In the genomic region with DNA sequence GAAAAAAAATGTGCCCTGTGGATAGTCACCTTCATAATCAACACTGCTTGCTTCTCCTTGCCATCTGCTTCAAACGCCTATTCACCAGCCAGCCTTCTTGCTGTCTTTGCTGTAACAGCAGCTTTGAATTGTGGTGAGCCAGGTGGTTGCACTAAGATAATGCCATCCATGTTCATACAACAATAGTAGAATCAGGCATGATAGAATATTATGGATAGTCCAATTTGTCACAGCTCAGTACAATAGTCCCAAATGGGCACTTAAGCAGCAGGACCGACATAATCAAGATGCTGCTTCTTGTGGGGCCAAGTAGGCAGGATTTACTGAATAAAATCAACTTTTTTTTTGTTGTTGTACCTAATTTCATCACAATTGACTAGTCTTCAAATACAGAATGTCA, we compare ENCODE assay signal across 19 mouse cellular contexts.
A peak's percentile ranks its signal among the peaks of the same experiment; 100 is the strongest.
DNase-seq lines count a peak whose midpoint lies in the region; ATAC-seq lines count a peak whose summit lies in the region.
"Had no signal": no experiment of that assay in that cellular context is flagged by ENCODE, and none has a peak within 500 bp of the region (broad histone marks: within the 10 kb centered on the region; RNA-seq: fewer than 3 reads in every experiment).

No protein-coding gene starts in this region.

- H3K27ac ChIP-seq in neural tube, embryonic 14.5 days (ENCODE audit: low read depth, low read length) = no peak overlapping the region
- H3K27ac ChIP-seq: embryonic facial prominence, embryonic 10.5 days; heart, embryonic 13.5 days; hindbrain, embryonic 12.5 days had no signal

- no peak overlapping the region for H3K4me2 ChIP-seq in neural tube, embryonic 14.5 days (ENCODE audit: low read depth, low read length)
- H3K4me2 ChIP-seq: heart, embryonic 13.5 days; hindbrain, embryonic 12.5 days had no signal

- no peaks in the 10 kb centered on the region for H3K9me3 ChIP-seq in neural tube, embryonic 14.5 days (ENCODE audit: control insufficient read depth, low read length)
- H3K9me3 ChIP-seq: embryonic facial prominence, embryonic 10.5 days; heart, embryonic 13.5 days; hindbrain, embryonic 12.5 days had no signal

- peak; percentile 27; the same call in 1 of the 2 replicates for ATAC-seq in frontal cortex, adult (ENCODE audit: low TSS enrichment)
- ATAC-seq in neural tube, embryonic 14.5 days (ENCODE audit: low read depth) = peak; percentile 51; the same call in 1 of the 2 replicates
- ATAC-seq: forebrain, postnatal 0 days had no signal

- H3K27me3 ChIP-seq in neural tube, embryonic 14.5 days (ENCODE audit: control insufficient read depth, insufficient read depth, low read length) = no peaks in the 10 kb centered on the region
- H3K27me3 ChIP-seq: heart, embryonic 13.5 days; hindbrain, embryonic 12.5 days had no signal

- H3K4me3 ChIP-seq in neural tube, embryonic 14.5 days (ENCODE audit: low read depth, low read length) = no peak overlapping the region
- H3K4me3 ChIP-seq: embryonic facial prominence, embryonic 10.5 days; heart, embryonic 13.5 days; hindbrain, embryonic 12.5 days had no signal

- no peak overlapping the region for H3K9ac ChIP-seq in neural tube, embryonic 14.5 days (replicated peaks; ENCODE audit: low read depth, low read length)
- H3K9ac ChIP-seq: forebrain, postnatal 0 days; heart, embryonic 13.5 days; hindbrain, embryonic 12.5 days had no signal

- WGBS in neural tube, embryonic 14.5 days = 41% methylated on average over 2 of the region's 2 CpGs

- H3K36me3 ChIP-seq in neural tube, embryonic 14.5 days (ENCODE audit: control insufficient read depth, insufficient read depth, low read length) = no peaks in the 10 kb centered on the region
- H3K36me3 ChIP-seq: embryonic facial prominence, embryonic 10.5 days; heart, embryonic 13.5 days; hindbrain, embryonic 12.5 days had no signal

- DNase-seq in frontal cortex, adult 2 months (ENCODE audit: extremely low spot score in 1 of 2, low spot score in 1 of 2) = no peak
- DNase-seq in layer of hippocampus, adult 8-10 months (ENCODE audit: low spot score in 2 of 2) = peak; percentile 7
- no peak for DNase-seq in layer of hippocampus, postnatal 25 days (ENCODE audit: extremely low spot score in 1 of 2, low spot score in 1 of 2)
- DNase-seq in neural tube, embryonic 10.5 days (ENCODE audit: extremely low spot score, low spot score) = no peak
- peak; percentile 6 for DNase-seq in telencephalon, adult 2 months (ENCODE audit: low read depth, low spot score)
- no peak for DNase-seq in thymus, postnatal 10 days (ENCODE audit: low spot score in 2 of 2)
- DNase-seq: adrenal gland, adult 2 months; adrenal gland, postnatal 25 days; cerebellum, adult 11-12 months; cerebellum, adult 9-10 months; forebrain, postnatal 0 days; gastrocnemius, postnatal 36 days; heart, adult 11 months; heart, postnatal 36 days had no signal

- H3K4me1 ChIP-seq in neural tube, embryonic 14.5 days (ENCODE audit: control insufficient read depth, insufficient read depth, low read length) = no peaks in the 10 kb centered on the region
- H3K4me1 ChIP-seq: embryonic facial prominence, embryonic 10.5 days; heart, embryonic 13.5 days; hindbrain, embryonic 12.5 days had no signal

Comparison
In these comparisons a context has a peak if more than half of its experiments do, and no peak if none do; other contexts are left out.
1. DNase-seq: peak in layer of hippocampus, adult 8-10 months (2 of 2) and telencephalon, adult 2 months (single experiment); none in frontal cortex, adult 2 months (0 of 2), layer of hippocampus, postnatal 25 days (0 of 2), neural tube, embryonic 10.5 days (single experiment) and thymus, postnatal 10 days (0 of 2).